Mouse (Mus musculus): ENCODE results near the gene Tbx10. TPM values are rescaled to one million over a fixed set of nuclear protein-coding genes. Genes with fewer than 3 reads are reported as not detected.
"Not testable (repeated sequence)": the region's sequence is repeated elsewhere in the genome, so short reads cannot be mapped to it uniquely, and the experiment has no call there.

Gene Tbx10
- polyA plus RNA-seq, 1 experiment = 0.02 TPM

- Histone ChIP-seq H3K79me2 (ENCODE audit: control insufficient read depth, insufficient read depth) (peaks cover 5% of the 10 kb centered on the region), H3ac (ENCODE audit: control insufficient read depth, insufficient read length, low read depth) (no peak overlapping the region), H3K79me3 (ENCODE audit: low read depth) (peaks cover 3% of the 10 kb centered on the region), H3K36me3 (ENCODE audit: control insufficient read depth, insufficient read depth) (no peaks in the 10 kb centered on the region), H3K4me3 (ENCODE audit: insufficient read depth, poor library complexity, severe bottlenecking) (no peak overlapping the region), H3K27me3 (ENCODE audit: control insufficient read depth, insufficient read depth, insufficient read length) (no peaks in the 10 kb centered on the region)
- TF ChIP-seq MYOG (IDR thresholded peaks at IDR 0.05; ENCODE audit: control insufficient read depth, extremely low read depth, insufficient read length) = no peak
- peak; percentile 24 for TF ChIP-seq USF1 (IDR thresholded peaks at IDR 0.05; ENCODE audit: low read depth)
Observed at GRCm38 (mm10) chr19:4042124-4042523, 49.6 kb downstream of the Tbx10 start.

GRCm38 (mm10) chr19:4044109-4044508, 51.6 kb downstream of the Tbx10 start:
- H3K36me3 ChIP-seq (ENCODE audit: control insufficient read depth, insufficient read depth); H3K4me3 ChIP-seq (ENCODE audit: insufficient read depth, poor library complexity, severe bottlenecking); H3K27me3 ChIP-seq (ENCODE audit: control insufficient read depth, insufficient read depth, insufficient read length); H3K79me3 ChIP-seq (ENCODE audit: low read depth); H3K79me2 ChIP-seq (ENCODE audit: control insufficient read depth, insufficient read depth); H3ac ChIP-seq (ENCODE audit: control insufficient read depth, insufficient read length, low read depth): not testable (repeated sequence)

GRCm38 (mm10) chr19:4045966-4046865, 53.7 kb downstream of the Tbx10 start, which contains the start of gene Gstp2:
Gstp2 (minus strand) TSS chr19:4046023.
- no peaks in the 10 kb centered on the region for H3K79me3 ChIP-seq (ENCODE audit: low read depth)
- H3ac ChIP-seq (ENCODE audit: control insufficient read depth, insufficient read length, low read depth) = no peak within 1 kb of the TSS
- no peaks in the 10 kb centered on the region for H3K36me3 ChIP-seq (ENCODE audit: control insufficient read depth, insufficient read depth)
- no peak within 1 kb of the TSS for H3K4me3 ChIP-seq (ENCODE audit: insufficient read depth, poor library complexity, severe bottlenecking)
- TF ChIP-seq FOSL1 (IDR thresholded peaks at IDR 0.05; ENCODE audit: insufficient read depth, low read length, poor library complexity, severe bottlenecking) = no peak
- TF ChIP-seq MAX (IDR thresholded peaks at IDR 0.05) = no peak
- TF ChIP-seq MYOD1 (IDR thresholded peaks at IDR 0.05; ENCODE audit: control insufficient read depth, insufficient read length, low read depth) = peak; percentile 24
- TF ChIP-seq CEBPB (IDR thresholded peaks at IDR 0.05; ENCODE audit: low read depth) = peak; percentile 19
- TF ChIP-seq USF1 (IDR thresholded peaks at IDR 0.05; ENCODE audit: low read depth) = no peak
- no peak for TF ChIP-seq MYOG (IDR thresholded peaks at IDR 0.05; ENCODE audit: control insufficient read depth, extremely low read depth, insufficient read length)
- no peak for TF ChIP-seq CTCF (IDR thresholded peaks at IDR 0.05; ENCODE audit: control insufficient read depth, insufficient read depth, insufficient read length)
- no peaks in the 10 kb centered on the region for H3K79me2 ChIP-seq (ENCODE audit: control insufficient read depth, insufficient read depth)
- H3K27me3 ChIP-seq (ENCODE audit: control insufficient read depth, insufficient read depth, insufficient read length) = no peaks in the 10 kb centered on the region

- no peaks in the 10 kb centered on the region for H3K79me3 ChIP-seq (ENCODE audit: low read depth)
- no peak overlapping the region for H3ac ChIP-seq (ENCODE audit: control insufficient read depth, insufficient read length, low read depth)
- no peaks in the 10 kb centered on the region for H3K79me2 ChIP-seq (ENCODE audit: control insufficient read depth, insufficient read depth)
- TF ChIP-seq FOSL1 (IDR thresholded peaks at IDR 0.05; ENCODE audit: insufficient read depth, low read length, poor library complexity, severe bottlenecking) = no peak
- TF ChIP-seq CTCF (IDR thresholded peaks at IDR 0.05; ENCODE audit: control insufficient read depth, insufficient read depth, insufficient read length) = no peak
- no peak for TF ChIP-seq MYOG (IDR thresholded peaks at IDR 0.05; ENCODE audit: control insufficient read depth, extremely low read depth, insufficient read length)
- no peak for TF ChIP-seq USF1 (IDR thresholded peaks at IDR 0.05; ENCODE audit: low read depth)
- TF ChIP-seq CEBPB (IDR thresholded peaks at IDR 0.05; ENCODE audit: low read depth) = no peak
- no peak for TF ChIP-seq MAX (IDR thresholded peaks at IDR 0.05)
- no peak for TF ChIP-seq MYOD1 (IDR thresholded peaks at IDR 0.05; ENCODE audit: control insufficient read depth, insufficient read length, low read depth)
- no peaks in the 10 kb centered on the region for H3K27me3 ChIP-seq (ENCODE audit: control insufficient read depth, insufficient read depth, insufficient read length)
- H3K36me3 ChIP-seq (ENCODE audit: control insufficient read depth, insufficient read depth) = no peaks in the 10 kb centered on the region
- no peak overlapping the region for H3K4me3 ChIP-seq (ENCODE audit: insufficient read depth, poor library complexity, severe bottlenecking)
Observed at GRCm38 (mm10) chr19:4046866-4047254, 54.3 kb downstream of the Tbx10 start.

- Histone ChIP-seq H3K27me3 (ENCODE audit: control insufficient read depth, insufficient read depth, insufficient read length) (no peaks in the 10 kb centered on the region), H3K79me3 (ENCODE audit: low read depth) (no peaks in the 10 kb centered on the region), H3K79me2 (ENCODE audit: control insufficient read depth, insufficient read depth) (no peaks in the 10 kb centered on the region), H3ac (ENCODE audit: control insufficient read depth, insufficient read length, low read depth) (no peak overlapping the region), H3K36me3 (ENCODE audit: control insufficient read depth, insufficient read depth) (no peaks in the 10 kb centered on the region), H3K4me3 (ENCODE audit: insufficient read depth, poor library complexity, severe bottlenecking) (no peak overlapping the region)
- no peak for TF ChIP-seq MAX (IDR thresholded peaks at IDR 0.05)
- TF ChIP-seq MYOD1 (IDR thresholded peaks at IDR 0.05; ENCODE audit: control insufficient read depth, insufficient read length, low read depth) = no peak
- no peak for TF ChIP-seq CTCF (IDR thresholded peaks at IDR 0.05; ENCODE audit: control insufficient read depth, insufficient read depth, insufficient read length)
- no peak for TF ChIP-seq CEBPB (IDR thresholded peaks at IDR 0.05; ENCODE audit: low read depth)
- no peak for TF ChIP-seq FOSL1 (IDR thresholded peaks at IDR 0.05; ENCODE audit: insufficient read depth, low read length, poor library complexity, severe bottlenecking)
- TF ChIP-seq MYOG (IDR thresholded peaks at IDR 0.05; ENCODE audit: control insufficient read depth, extremely low read depth, insufficient read length) = no peak
- TF ChIP-seq USF1 (IDR thresholded peaks at IDR 0.05; ENCODE audit: low read depth) = no peak
Observed at GRCm38 (mm10) chr19:4047859-4048258, 55.3 kb downstream of the Tbx10 start.

GRCm38 (mm10) chr19:4049069-4049468, 56.5 kb downstream of the Tbx10 start:
- H3K27me3 ChIP-seq (ENCODE audit: control insufficient read depth, insufficient read depth, insufficient read length); H3K36me3 ChIP-seq (ENCODE audit: control insufficient read depth, insufficient read depth); H3K79me3 ChIP-seq (ENCODE audit: low read depth); H3ac ChIP-seq (ENCODE audit: control insufficient read depth, insufficient read length, low read depth); H3K4me3 ChIP-seq (ENCODE audit: insufficient read depth, poor library complexity, severe bottlenecking); H3K79me2 ChIP-seq (ENCODE audit: control insufficient read depth, insufficient read depth): not testable (repeated sequence)

Other genes starting within 250 kb of the Tbx10 start
- gene Kmt5b, start 225.3 kb upstream of the Tbx10 start, polyA plus RNA-seq (2012; fragmentation: generic; extraction: Trizol) = 5.6 TPM
- gene Chka, start 141.0 kb upstream of the Tbx10 start, polyA plus RNA-seq (2012; fragmentation: generic; extraction: Trizol) = 30.9 TPM
- 61.1 TPM for gene Tcirg1, start 85.6 kb upstream of the Tbx10 start, polyA plus RNA-seq (2012; fragmentation: generic; extraction: Trizol)
- gene Ndufs8, start 80.0 kb upstream of the Tbx10 start, polyA plus RNA-seq (2012; fragmentation: generic; extraction: Trizol) = 309 TPM
- gene Aldh3b1, start 62.9 kb upstream of the Tbx10 start, polyA plus RNA-seq (2012; fragmentation: generic; extraction: Trizol) = 6.9 TPM
- gene Unc93b1, start 57.6 kb upstream of the Tbx10 start, polyA plus RNA-seq (2012; fragmentation: generic; extraction: Trizol) = 0.29 TPM
- gene Aldh3b3, start 34.1 kb upstream of the Tbx10 start, polyA plus RNA-seq (2012; fragmentation: generic; extraction: Trizol) = not detected
- gene Aldh3b2, start 20.4 kb upstream of the Tbx10 start, polyA plus RNA-seq (2012; fragmentation: generic; extraction: Trizol) = not detected
- 3.5 TPM for gene Acy3, start 6.2 kb upstream of the Tbx10 start, polyA plus RNA-seq (2012; fragmentation: generic; extraction: Trizol)
- 28.1 TPM for gene Nudt8, start 7.8 kb downstream of the Tbx10 start, polyA plus RNA-seq (2012; fragmentation: generic; extraction: Trizol)
- gene Gm49405, start 7.9 kb downstream of the Tbx10 start, polyA plus RNA-seq (2012; fragmentation: generic; extraction: Trizol) = 0.28 TPM
- gene Doc2g, start 10.6 kb downstream of the Tbx10 start, polyA plus RNA-seq (2012; fragmentation: generic; extraction: Trizol) = 0.98 TPM
- gene Ndufv1, start 20.1 kb downstream of the Tbx10 start, polyA plus RNA-seq (2012; fragmentation: generic; extraction: Trizol) = 254 TPM
- gene Gstp1, start 45.2 kb downstream of the Tbx10 start, polyA plus RNA-seq (2012; fragmentation: generic; extraction: Trizol) = 863 TPM
- 7.2 TPM for gene Gstp2, start 53.3 kb downstream of the Tbx10 start, polyA plus RNA-seq (2012; fragmentation: generic; extraction: Trizol)
- gene Gstp3, start 66.8 kb downstream of the Tbx10 start, polyA plus RNA-seq (2012; fragmentation: generic; extraction: Trizol) = 0.09 TPM
- not detected for gene Cabp2, start 88.8 kb downstream of the Tbx10 start, polyA plus RNA-seq (2012; fragmentation: generic; extraction: Trizol)
- gene Cdk2ap2, start 104.4 kb downstream of the Tbx10 start, polyA plus RNA-seq (2012; fragmentation: generic; extraction: Trizol) = 134 TPM
- gene Pitpnm1, start 107.2 kb downstream of the Tbx10 start, polyA plus RNA-seq (2012; fragmentation: generic; extraction: Trizol) = 43.1 TPM
- gene Aip, start 133.1 kb downstream of the Tbx10 start, polyA plus RNA-seq (2012; fragmentation: generic; extraction: Trizol) = 208 TPM
- gene Gpr152, start 147.0 kb downstream of the Tbx10 start, polyA plus RNA-seq (2012; fragmentation: generic; extraction: Trizol) = not detected
- 0.04 TPM for gene Cabp4, start 151.3 kb downstream of the Tbx10 start, polyA plus RNA-seq (2012; fragmentation: generic; extraction: Trizol)
- 257 TPM for gene Coro1b, start 155.9 kb downstream of the Tbx10 start, polyA plus RNA-seq (2012; fragmentation: generic; extraction: Trizol)
- gene Ptprcap, start 160.9 kb downstream of the Tbx10 start, polyA plus RNA-seq (2012; fragmentation: generic; extraction: Trizol) = 5.8 TPM
- gene Rps6kb2, start 170.6 kb downstream of the Tbx10 start, polyA plus RNA-seq (2012; fragmentation: generic; extraction: Trizol) = 19.7 TPM
- 2.1 TPM for gene Carns1, start 182.7 kb downstream of the Tbx10 start, polyA plus RNA-seq (2012; fragmentation: generic; extraction: Trizol)
- 0.26 TPM for gene Tbc1d10c, start 198.5 kb downstream of the Tbx10 start, polyA plus RNA-seq (2012; fragmentation: generic; extraction: Trizol)
- gene Ppp1ca, start 199.3 kb downstream of the Tbx10 start, polyA plus RNA-seq (2012; fragmentation: generic; extraction: Trizol) = 819 TPM
- 33.3 TPM for gene Rad9a, start 208.9 kb downstream of the Tbx10 start, polyA plus RNA-seq (2012; fragmentation: generic; extraction: Trizol)
- 24.8 TPM for gene Clcf1, start 221.5 kb downstream of the Tbx10 start, polyA plus RNA-seq (2012; fragmentation: generic; extraction: Trizol)
- 0.90 TPM for gene AC109138.7, start 221.6 kb downstream of the Tbx10 start, polyA plus RNA-seq (2012; fragmentation: generic; extraction: Trizol)
- gene Pold4, start 239.1 kb downstream of the Tbx10 start, polyA plus RNA-seq (2012; fragmentation: generic; extraction: Trizol) = 112 TPM

Measured in C2C12 (cell line).